Mouse (Mus musculus): Measurements from ENCODE around the gene Lamb1. TPM values are rescaled to one million over a fixed set of nuclear protein-coding genes. Genes with fewer than 3 reads are reported as not detected.
A peak's percentile ranks its signal among the peaks of the same experiment; 100 is the strongest.

Lamb1 gene
- polyA plus RNA-seq, 1 experiment = 222 TPM

GRCm38 (mm10) chr12:31317670-31318408 lies 52.8 kb downstream of the Lamb1 start:
- no peak overlapping the region for H3K27ac ChIP-seq (ENCODE audit: insufficient read depth, low read length)
- no peaks in the 10 kb centered on the region; the same call in 1 of the 2 replicates for H3K4me1 ChIP-seq (ENCODE audit: control insufficient read depth, insufficient read depth, low read length)
- H3K4me3 ChIP-seq (ENCODE audit: insufficient read depth, low read length) = no peak overlapping the region
- TF ChIP-seq POLR2A (IDR thresholded peaks at IDR 0.05; ENCODE audit: low read depth, low read length) (no peak), CTCF (IDR thresholded peaks at IDR 0.05; ENCODE audit: borderline replicate concordance, insufficient read depth, low read length) (no peak)

- Histone ChIP-seq H3K27ac (ENCODE audit: insufficient read depth, low read length) (no peak overlapping the region), H3K4me1 (ENCODE audit: control insufficient read depth, insufficient read depth, low read length) (no peaks in the 10 kb centered on the region; the same call in 1 of the 2 replicates), H3K4me3 (ENCODE audit: insufficient read depth, low read length) (no peak overlapping the region)
- TF ChIP-seq CTCF (IDR thresholded peaks at IDR 0.05; ENCODE audit: borderline replicate concordance, insufficient read depth, low read length) = no peak
- no peak for TF ChIP-seq POLR2A (IDR thresholded peaks at IDR 0.05; ENCODE audit: low read depth, low read length)
Measured at GRCm38 (mm10) chr12:31318409-31318963, 53.5 kb downstream of the Lamb1 start.

DNA sequence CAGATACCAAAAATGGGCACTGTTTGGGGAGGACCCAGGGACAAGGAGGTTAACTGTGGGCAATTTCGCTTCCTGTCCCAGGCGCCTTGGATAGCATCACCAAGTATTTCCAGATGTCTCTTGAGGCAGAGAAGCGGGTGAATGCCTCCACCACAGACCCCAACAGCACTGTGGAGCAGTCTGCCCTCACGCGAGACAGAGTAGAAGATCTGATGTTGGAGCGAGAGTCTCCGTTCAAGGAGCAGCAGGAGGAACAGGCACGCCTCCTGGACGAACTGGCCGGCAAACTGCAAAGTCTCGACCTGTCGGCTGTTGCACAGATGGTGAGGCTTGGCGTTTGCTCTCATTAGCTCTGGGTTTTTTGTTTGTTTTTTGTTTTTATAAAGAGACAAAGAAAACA lies 55.8 kb downstream of the Lamb1 start:
- H3K4me3 ChIP-seq (ENCODE audit: insufficient read depth, low read length) = no peak overlapping the region
- TF ChIP-seq CTCF (IDR thresholded peaks at IDR 0.05; ENCODE audit: borderline replicate concordance, insufficient read depth, low read length) = no peak
- no peak for TF ChIP-seq POLR2A (IDR thresholded peaks at IDR 0.05; ENCODE audit: low read depth, low read length)
- no peaks in the 10 kb centered on the region; the same call in 1 of the 2 replicates for H3K4me1 ChIP-seq (ENCODE audit: control insufficient read depth, insufficient read depth, low read length)
- H3K27ac ChIP-seq (ENCODE audit: insufficient read depth, low read length) = no peak overlapping the region

GRCm38 (mm10) chr12:31321532-31321931 lies 56.5 kb downstream of the Lamb1 start:
- no peak overlapping the region for H3K27ac ChIP-seq (ENCODE audit: insufficient read depth, low read length)
- H3K4me1 ChIP-seq (ENCODE audit: control insufficient read depth, insufficient read depth, low read length) = no peaks in the 10 kb centered on the region; the same call in 1 of the 2 replicates

GRCm38 (mm10) chr12:31323136-31323695 lies 58.2 kb downstream of the Lamb1 start:
- TF ChIP-seq POLR2A (IDR thresholded peaks at IDR 0.05; ENCODE audit: low read depth, low read length) (no peak), CTCF (IDR thresholded peaks at IDR 0.05; ENCODE audit: borderline replicate concordance, insufficient read depth, low read length) (no peak)
- H3K4me3 ChIP-seq (ENCODE audit: insufficient read depth, low read length) = no peak overlapping the region
- H3K4me1 ChIP-seq (ENCODE audit: control insufficient read depth, insufficient read depth, low read length) = no peaks in the 10 kb centered on the region; the same call in 1 of the 2 replicates
- H3K27ac ChIP-seq (ENCODE audit: insufficient read depth, low read length) = no peak overlapping the region

More at GRCm38 (mm10) chr12:31321532-31321931, 56.5 kb downstream of the Lamb1 start:
- TF ChIP-seq CTCF (IDR thresholded peaks at IDR 0.05; ENCODE audit: borderline replicate concordance, insufficient read depth, low read length) (no peak), POLR2A (IDR thresholded peaks at IDR 0.05; ENCODE audit: low read depth, low read length) (no peak)
- H3K4me3 ChIP-seq (ENCODE audit: insufficient read depth, low read length) = no peak overlapping the region

DNA sequence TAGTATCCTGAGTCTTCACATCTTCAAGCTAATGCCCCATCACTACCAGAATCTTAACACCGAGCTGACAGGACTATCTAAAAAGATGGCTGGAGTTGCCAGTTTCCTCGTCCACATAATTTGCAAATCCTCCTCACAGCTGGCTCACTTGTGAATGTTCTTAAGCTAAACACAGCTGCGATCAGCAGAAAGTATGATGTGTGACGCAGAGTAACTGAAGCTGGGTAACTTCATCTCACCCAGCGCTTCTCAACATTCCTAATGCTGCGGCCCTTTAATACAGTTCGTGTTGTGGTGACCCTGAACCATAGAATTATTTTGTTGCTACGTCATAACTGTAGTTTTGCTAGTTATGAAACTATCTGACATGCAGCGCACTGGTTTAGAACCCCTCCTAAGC lies 62.1 kb downstream of the Lamb1 start:
- Histone ChIP-seq H3K27ac (ENCODE audit: insufficient read depth, low read length) (no peak overlapping the region), H3K4me1 (ENCODE audit: control insufficient read depth, insufficient read depth, low read length) (no peaks in the 10 kb centered on the region), H3K4me3 (ENCODE audit: insufficient read depth, low read length) (no peak overlapping the region)
- TF ChIP-seq POLR2A (IDR thresholded peaks at IDR 0.05; ENCODE audit: low read depth, low read length) (no peak), CTCF (IDR thresholded peaks at IDR 0.05; ENCODE audit: borderline replicate concordance, insufficient read depth, low read length) (no peak)

DNA sequence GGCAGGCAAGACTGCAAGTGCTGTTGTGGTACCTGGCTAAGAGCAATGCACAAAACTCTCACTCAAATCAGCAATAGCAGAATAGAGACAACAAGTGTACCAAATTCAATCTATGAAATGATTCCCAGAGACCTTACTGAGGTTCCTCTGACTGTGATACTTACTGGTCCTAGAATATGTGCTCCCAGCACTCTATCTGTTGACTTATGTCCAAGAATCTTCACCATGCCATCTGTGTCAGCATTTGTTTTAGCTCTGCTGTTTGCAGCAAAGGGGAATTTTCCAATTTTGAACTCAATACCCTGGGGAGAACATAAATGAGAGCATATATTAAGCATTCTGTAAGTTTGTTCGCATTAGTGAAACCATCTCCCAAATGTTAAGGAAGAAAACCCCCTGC lies 68.2 kb downstream of the Lamb1 start:
- TF ChIP-seq POLR2A (IDR thresholded peaks at IDR 0.05; ENCODE audit: low read depth, low read length) (no peak), CTCF (IDR thresholded peaks at IDR 0.05; ENCODE audit: borderline replicate concordance, insufficient read depth, low read length) (no peak)
- Histone ChIP-seq H3K4me3 (ENCODE audit: insufficient read depth, low read length) (no peak overlapping the region), H3K27ac (ENCODE audit: insufficient read depth, low read length) (no peak overlapping the region), H3K4me1 (ENCODE audit: control insufficient read depth, insufficient read depth, low read length) (no peaks in the 10 kb centered on the region)

DNA sequence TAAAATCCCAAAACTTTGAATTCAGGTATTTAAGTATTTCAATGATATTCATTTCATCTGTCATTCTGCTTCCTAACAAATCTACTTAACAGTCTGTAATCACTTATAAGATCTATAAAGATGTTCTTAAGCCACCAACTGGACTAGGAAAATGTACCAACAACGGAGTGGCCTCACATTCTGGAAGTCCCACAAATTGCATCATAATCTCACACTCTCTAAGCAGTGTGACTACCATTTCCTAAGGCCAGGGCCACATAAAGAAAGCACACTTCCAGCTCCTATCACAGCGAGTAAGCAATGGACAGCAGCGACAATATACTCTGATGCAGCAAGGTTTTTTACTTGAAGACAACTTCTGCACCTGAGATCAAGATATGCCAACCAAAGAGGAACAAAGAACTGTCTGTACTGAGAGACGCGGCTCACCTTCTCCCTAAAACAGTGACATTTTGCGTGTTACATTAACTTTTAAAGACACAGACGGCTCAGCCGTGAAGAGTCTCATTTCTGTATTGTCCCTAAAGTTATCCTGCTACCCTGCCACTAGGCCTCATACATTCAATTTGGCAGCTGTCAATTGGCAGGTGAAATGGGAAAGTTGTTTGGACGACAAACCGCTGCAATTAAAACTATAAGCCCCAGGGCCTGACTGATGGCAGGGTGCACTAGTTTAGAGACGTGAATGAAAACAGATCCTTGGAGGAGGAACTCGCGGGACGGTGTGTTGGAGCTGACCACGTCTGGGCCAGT lies 85.3 kb downstream of the Lamb1 start:
- TF ChIP-seq CTCF (IDR thresholded peaks at IDR 0.05; ENCODE audit: borderline replicate concordance, insufficient read depth, low read length) (no peak), POLR2A (IDR thresholded peaks at IDR 0.05; ENCODE audit: low read depth, low read length) (no peak)
- Histone ChIP-seq H3K4me3 (ENCODE audit: insufficient read depth, low read length) (peak overlapping the region; percentile 80), H3K4me1 (ENCODE audit: control insufficient read depth, insufficient read depth, low read length) (no peaks in the 10 kb centered on the region), H3K27ac (ENCODE audit: insufficient read depth, low read length) (no peak overlapping the region)

Measured in embryonic fibroblast, embryonic 13.5 days (primary cell).